Mouse (Mus musculus) right cerebral cortex, postnatal 4 days (tissue): ENCODE results near the gene Pmf1.

Source experiments
- DNase-seq: peaks from one replicate; pipeline ENCODE4 v3.0.0-alpha.2; 2022

The Pmf1 gene

DNA sequence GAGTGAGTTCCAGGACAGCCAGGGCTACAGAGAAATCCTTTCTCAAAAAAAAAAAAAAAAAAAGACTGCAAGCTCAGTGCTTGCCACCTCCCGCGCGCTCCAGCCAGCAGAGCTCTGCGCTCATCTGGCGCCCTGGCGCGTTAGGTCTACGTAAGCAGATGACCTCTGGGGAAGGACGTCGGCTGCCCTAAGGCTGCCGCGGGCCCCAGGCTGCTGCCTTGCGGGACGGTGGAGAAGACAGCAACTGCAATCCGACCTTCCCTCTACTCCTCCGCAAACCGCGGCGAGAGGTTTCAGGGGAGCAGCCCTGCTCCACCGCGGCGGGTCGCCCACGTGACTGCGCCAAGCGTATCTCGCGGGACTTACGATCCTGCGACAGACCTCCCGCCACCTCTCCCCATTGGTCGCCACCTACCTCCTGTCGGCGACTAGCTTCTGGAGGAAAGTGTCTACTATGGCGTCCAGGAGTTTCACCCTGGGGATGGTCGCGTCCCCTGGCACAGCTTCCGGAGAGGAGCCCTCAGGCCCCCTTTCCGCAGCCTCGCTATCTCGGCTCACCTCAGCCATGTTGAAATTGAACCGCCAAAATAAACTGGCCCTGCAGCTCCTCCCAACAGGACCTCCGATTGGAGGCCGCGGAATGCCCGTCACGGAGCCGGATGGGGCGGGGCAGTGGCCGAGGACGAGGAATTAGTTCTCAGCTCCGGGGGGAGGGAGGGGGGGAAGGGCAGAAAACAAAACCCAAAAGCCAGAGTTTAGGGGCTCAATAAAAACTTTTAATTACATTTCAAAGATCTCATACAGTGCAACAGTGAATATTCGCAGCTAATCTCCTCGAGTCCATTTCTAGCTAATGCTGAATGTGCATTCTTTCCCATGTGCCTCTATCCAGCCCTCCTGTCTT is at the start of gene Pmf1:
TSS of gene Pmf1 (minus strand) at position 591 of the 904 bp plus-strand sequence.
- DNase-seq = peak; percentile 84

DNA sequence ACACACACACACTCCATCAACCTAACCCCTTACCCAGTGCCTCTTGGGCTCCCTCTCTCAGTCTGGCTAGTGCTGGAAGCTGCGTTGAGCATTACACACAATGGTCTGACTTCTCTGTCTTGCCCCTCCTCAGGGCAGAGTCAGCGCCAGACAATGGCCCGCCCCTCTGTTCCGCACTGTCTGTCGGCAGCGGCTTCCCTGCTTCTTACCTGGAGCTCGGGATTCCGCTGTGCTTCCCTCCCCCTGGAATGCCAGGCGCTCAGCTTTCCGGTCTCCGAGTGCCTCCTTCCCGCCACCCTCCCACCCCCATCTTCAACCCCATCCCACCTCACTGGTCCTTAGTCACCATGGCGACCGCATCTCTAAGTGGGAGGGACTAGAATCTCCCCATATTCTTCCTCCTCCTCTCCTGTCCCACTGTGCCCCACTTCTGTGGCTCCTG is 48.7 kb upstream of the Pmf1 start:
- peak; percentile 61 for DNase-seq

DNA sequence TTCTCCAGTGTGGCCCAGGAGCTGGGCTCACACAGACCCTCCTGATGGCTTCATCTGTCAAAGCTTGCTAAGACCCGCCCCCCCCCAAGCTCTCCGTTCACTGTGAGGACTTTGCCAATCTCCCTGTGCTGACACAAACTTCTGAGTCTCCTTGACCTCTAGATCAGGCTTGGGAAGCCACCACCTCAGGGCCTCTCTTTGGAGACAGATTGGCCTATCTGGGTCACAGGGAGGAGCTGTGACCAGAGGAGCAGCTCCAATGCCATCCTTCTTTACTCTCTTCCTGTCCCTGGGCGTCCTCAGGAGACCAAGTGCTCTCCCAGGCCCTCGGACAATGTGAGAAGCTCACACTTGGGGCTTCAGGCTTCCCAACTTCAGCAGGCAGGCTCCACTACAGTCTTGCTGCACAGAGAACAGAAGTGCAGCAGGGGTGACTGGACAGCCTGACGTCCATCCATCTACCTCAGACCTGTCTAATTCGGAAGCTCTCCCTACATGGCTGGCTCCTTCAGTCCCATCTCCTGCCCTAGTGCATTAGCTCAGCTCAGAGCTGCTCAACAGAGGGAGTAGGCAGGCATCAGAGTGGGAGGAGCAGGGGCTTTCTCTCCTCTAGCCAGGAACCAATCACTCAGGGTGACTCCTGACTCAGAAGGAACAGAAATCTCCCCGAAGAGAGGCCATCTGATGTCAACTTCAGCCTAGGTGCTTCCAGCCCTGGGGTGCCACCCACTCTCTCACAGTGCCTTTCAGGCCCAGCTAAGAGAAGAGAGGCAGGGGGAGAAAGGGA is 46.8 kb upstream of the Pmf1 start:
- DNase-seq = no peak

DNA sequence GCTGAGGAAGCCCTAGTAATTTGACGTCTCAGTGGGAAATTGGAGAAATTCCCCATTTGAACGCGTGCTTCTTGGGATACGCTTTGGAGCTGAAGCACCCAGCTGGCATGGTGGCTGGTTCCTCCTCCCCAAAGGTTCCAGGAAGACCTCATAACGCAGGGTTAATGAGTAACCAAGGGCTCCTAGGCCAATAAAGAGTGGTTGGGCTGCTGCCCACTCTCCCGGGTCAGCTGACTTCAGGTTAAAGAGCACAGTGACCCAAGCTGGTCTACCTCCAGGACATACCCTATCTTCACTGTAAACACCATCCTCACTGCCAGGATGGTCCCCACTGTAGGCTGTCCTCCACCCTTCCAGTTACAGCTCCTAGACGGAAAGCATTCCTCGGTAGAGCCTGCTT is 46.2 kb upstream of the Pmf1 start:
- no peak for DNase-seq

DNA sequence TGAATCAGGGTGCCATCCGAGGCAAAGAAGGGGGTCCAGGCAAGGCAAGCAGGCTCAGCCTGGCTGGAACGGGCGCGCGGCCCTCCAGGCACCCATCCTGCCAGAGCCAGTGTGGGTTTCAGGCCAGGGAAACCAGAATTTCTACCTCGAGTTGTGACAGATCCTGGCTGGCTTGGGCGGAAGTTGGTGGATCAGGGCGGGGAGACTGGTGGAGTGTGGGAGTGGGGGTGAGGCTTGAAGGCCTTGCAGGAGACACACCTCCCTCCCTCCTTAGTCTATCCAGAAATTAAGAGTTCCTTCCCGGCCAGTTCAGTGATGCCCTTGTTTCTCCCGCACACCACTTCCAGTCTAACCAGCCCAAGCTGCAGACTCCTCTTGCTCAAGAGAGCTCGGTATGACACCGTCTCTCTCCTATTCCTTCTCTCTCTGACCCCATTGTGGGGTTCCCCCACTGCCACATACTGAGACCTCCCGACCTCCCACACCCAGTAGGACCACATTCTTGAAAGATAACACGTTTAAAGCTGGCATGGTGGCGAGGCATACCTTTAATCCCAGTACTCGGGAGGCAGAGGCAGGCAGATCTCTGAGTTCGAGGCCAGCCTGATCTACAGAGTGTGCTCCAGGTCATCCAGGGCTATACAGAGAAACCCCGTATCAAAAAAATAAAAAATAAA is 45.6 kb upstream of the Pmf1 start:
- DNase-seq = no peak

DNA sequence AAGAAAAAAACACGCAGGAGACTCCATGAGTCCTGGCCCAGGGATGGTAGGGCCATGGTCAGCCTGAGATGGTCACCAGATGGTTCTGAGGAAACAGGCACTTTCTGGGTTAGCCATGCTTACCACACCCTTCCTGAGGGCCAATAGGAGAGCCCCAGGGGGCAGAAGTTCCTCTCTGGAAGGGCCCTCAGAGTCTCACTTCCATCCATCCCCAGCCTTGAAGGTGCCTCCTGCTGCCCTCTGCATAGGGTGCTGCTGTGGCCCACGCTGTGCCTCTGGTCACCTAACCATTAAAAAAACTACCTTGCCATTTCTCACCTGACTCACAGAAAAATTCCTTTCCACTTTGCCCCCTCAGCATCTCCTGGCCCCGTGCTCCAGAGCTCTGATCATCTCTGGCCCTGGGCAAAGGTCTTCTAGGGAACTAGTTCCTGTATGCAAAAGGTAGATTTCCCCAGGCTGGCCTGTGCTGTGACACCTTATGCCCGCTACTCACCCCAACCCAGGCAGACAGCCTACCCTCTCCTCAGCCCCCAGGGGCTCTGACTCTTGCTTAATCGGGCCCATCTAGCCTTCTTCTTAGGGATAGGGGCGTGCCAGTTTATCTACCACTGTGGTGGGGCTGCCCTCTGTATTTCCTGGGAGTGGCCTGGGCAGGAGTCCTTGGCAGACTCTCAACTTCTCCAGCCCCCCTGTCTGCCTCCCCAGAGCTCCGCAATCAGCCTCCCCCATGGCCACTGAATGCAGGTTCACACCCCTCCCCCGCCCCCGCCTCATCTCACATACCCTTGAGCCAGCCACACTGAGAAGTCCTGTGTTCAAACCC is 44.8 kb upstream of the Pmf1 start:
- no peak for DNase-seq

DNA sequence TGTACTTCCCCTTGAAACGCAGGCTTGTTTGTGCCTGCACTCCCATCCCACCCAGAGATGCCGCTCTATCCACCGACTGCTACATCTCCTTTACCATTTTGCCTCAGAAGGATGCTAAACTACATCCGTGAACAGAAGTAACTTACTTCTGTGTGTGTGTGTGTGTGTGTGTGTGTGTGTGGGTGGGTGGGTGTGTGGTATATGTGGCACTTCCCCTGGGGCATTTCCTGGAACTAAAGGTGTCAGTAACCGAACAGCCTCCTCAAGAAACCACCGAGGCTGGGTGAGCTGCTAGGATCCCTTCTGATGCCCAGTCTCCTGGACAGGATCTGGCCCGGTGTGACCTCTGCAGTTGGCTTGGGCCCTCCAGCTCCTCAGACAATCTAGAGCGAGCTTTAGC is 43.9 kb upstream of the Pmf1 start:
- no peak for DNase-seq

DNA sequence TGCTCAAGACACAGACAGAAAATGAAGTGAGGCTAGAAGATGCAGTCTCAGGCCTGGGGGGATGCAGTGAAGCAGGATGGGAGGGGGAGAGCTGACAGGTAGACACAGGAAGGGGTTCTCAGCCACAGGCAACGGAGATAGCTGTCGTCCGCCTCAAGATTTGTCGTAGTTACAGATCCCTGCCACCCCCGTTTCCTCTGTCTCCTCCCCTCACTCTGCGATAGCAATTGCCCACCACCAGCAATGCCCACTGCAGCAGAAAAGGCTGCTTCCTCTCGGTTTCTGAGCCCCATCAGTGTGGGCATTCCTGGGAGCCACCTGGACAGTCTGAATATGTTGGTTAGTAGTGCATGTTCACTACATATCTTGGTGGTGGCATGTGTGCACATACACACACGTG is 43.2 kb upstream of the Pmf1 start:
- DNase-seq = no peak

DNA sequence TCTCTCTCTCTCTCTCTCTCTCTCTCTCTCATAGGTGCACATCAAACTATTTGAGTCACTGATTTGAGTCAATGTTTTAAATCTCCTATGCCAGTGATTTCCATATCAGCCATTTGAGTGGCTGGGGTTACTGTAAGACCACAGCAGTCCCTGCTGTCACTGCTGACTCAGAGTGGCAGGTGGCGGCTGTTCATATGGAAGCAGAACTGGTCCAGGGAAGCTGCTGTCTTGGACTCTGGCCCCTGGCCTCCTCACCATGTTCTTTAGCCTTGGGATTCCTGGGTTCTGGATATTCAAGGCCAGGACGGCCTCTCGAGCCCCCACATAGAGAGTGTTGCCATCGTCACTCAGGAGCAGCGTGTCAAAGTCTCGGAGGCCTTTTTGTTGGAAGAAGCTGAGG is 42.6 kb upstream of the Pmf1 start:
- no peak for DNase-seq

DNA sequence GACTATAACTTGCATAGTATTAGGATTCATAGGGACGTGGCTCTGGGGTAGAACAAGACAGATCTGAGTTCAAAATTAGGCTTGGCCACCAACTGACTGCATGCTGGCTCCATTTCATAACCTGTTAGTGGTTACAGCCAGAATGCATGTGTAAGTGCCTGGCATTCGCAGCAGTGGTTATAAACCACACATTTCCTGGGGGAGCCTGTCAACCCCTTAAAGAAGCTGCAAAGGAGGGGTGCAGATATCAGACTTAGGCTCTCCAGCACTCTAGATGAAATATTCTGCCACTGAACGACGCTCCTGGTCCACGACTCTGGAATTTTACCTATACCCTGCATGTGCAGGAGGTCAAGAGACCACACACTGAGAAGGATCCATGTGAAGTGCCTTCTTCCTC is 42.1 kb upstream of the Pmf1 start:
- no peak for DNase-seq

DNA sequence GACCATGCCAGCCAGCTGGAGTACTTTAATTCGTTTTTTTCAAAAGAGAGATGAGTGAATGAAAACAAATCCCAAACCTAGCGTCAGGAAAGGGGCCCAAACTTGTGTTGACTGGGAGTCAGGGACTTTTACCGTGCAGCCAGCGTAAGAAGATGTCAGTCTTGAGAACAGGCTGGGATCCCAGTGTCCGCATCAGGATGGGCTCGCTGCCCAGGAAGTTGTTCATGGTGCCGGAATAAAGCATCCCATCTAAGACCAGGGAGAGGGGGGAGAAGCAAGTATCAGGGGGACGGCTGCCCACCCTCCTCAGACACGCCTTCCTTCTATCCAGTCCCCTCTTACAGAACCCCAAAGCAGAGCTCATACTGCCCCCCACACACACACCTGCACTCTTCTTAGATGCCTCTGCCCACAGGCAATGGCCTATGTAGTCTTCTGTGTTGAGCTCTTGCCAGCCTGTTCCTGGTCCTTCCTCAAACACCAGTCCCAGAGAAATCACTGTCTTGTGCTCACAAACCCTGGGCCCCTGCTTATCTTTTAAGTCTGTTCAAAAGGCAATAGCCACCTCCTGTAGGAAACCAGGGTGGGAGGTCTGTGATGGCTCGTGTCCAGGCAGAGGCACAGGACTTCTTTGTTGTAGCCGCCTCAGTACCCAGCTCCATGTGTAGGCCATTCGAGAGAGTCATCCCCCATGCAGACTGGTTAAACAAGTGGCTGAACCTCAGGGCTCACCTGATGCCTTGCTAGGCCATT is 40.4 kb upstream of the Pmf1 start:
- DNase-seq = peak; percentile 30

DNA sequence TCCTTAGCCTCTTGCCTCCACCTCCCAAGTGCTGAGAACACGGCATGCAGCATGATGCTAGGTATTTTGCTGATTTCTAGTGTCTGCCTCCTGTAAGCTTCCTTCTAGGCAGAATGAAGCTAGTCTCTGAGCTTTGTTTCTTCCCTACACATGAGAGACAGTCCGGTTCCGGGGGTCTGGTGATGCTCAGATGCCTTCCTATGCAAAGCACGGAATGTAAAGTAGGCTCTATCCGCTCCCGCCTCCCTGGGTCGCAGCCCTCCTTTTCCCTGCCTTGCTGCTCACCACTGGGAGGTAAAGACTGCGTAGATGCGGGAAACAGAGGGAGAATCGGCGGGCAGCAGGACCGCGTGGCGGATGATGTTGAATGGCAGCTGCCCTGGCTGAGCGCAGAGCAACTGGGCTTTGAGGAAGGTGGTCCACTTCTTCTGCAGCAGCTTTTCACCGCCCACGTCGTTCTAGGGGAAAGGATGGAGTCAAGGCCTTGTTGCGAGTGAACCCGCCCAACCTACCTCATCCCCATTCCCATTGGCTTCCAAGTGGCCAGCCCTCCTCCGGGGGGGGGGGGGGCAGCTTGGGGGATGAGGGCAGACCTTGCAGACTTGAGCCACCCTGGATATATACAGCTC is 39.4 kb upstream of the Pmf1 start:
- peak; percentile 27 for DNase-seq

DNA sequence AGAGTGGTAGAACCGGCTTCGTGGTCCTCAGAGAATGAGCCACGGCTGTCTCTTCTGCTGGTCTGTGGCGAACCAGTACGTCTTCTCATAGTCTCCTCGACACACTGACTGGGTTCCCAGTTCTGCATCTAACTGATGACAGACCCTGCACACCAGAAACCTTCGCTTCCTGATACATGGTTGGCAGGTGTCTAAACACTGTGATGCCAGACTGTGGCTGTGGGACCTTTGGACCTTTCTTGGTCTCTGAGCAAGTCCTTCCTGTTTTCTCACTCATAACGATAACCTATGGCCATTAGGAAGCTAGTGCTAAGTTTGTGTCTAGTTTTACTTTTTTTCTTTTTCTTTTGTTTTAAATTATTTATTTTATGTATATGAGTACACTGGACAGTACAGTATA is 38.3 kb upstream of the Pmf1 start:
- DNase-seq = no peak

DNA sequence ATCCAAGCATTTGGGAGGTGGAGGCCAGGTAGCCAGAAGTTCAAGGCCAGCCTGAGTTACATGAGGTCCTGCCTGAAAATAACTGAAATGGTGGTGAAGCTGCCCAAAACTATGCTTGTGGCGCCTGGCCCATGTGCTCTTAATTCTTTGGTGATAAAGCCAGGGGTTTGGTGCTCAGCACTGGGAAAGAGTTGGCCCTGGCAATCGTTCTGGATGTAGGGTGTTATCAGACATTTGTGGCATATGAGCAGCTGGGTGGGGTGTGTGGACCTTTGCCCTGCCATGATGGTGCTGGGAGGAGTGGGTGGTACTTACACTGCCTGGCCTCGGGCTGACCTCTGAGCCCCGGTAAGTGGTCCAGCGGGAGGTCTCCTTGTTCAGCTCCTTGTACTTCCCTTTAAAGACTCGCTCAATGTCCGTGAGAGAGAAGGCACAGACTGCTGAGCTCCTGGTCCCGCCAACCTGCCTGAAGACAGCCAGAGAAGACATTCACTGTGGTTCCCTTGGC is 37.6 kb upstream of the Pmf1 start:
- no peak for DNase-seq

DNA sequence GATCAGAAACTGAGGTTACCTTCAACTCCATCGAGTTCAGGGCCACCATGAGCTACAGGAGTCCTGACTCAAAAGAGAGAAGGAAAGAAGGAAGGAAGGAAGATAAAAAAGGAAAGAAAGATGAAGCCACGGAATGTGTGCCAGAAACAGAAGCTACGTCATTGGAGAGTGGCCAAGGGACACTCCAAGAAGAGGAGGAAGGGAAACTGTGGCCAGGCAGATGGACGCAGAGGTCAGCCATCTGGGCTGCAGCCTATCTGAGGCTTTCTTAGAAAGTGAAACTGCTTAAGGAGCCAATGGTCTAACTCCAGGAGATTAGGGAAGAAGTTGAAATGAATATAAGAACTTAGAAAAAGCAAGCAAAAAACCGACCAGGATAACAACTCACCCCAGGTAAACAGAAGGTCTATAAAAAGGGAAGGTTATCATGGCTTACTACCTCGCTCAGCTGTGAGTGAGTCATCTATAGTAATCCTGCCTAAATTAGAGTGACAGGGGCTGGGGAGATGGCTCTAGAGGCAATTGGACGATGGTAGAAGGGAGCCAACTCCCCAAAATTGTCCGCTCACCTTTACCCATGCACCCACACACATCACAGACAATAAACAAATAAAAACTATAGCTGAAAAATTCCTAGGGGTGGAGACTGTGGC is 36.5 kb upstream of the Pmf1 start:
- no peak for DNase-seq

DNA sequence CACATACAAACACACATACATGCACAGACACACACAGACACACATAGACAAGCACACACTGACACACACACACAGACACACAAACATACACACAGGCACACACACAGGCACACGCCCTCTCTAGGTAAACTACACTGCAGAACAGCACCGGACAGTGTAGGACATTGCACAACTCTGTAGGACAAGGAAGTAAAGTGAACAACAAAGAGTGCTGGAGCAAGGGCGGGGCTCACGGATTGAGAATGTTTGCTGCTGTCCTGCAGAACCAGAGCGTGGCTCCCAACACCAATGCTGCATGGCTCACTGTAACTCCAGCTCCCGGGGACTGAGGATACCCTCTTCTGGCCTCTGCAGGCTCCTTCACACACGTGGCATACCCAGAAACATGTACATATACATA is 32.8 kb upstream of the Pmf1 start:
- no peak for DNase-seq

DNA sequence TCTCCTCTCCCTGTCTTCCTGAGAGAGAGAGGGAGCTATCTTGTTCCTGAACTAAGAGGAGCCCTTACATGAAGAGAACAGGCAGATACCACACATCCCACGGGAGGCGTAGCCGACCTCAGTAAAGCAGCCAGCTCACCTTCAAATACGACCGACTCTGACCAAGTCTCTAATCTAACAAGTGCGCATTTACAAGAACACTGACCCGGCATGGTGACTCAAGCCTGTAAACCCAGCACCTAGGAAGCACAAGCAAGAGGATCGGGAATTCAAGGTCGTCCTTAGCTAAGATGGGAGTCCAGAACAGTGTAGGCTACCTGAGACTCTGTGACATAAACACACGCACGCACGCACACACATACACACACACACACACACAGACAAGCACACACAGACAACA is 32.4 kb upstream of the Pmf1 start:
- no peak for DNase-seq

DNA sequence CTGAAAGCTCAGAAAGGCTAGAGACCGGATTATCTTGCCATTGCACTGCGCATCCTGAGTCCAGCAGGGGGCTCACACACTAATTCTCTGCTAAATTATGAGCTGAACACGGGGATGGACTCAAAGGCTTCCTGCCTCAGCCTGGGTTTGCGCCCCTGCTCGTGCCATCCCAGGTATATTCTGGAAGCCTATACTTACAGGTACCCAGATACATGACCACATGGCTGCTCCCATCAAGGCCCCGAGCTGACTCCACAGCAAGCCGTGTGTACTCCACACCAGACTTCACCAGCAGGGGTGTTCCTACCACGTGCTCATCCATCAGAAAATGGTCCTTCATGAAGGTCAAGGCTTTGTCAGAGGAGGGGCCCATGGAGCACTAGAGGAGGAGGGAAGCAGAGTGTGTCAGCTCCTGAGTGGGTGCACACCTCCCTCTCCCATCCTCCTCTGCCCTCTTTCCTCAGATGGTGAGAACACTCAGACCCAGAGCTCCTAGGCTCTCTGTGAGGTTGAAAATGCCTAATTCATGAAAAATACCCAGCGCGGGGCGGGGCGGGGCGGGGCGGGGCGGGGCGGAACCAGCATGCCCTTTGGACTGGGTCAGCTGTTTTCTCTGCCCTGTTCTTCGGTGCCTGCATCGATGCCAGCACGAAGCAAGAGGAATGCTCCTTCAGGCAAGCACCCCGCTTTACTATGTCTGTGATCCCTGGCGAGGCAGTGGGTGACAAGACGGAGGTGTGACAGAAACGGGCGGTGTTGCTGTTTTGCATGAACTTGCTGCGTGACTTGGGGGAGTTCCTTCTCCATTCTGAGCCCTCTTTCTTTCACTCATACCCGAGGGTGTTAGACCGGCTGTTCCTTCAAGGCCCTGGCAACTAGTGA is 30.6 kb upstream of the Pmf1 start:
- peak; percentile 38 for DNase-seq

DNA sequence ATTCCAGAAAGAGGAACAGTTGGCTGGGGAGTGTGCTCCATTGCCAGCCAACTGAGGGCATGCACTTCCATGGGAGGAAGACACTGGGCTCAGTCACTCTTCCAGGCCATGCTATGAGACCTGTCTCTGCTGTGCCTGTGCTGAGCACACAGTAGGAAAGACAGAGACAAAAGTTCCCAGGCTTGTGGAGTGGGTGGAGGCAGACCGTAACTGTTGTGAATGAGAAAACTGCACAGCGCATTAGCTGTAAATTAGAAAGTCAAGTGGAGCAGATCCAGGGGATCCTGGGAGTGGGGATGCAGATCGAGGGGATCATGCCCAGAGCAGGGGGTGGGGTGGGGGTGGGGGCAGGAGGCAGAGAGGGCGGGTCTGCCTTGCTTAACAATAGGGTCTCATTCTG is 29.5 kb upstream of the Pmf1 start:
- no peak for DNase-seq

DNA sequence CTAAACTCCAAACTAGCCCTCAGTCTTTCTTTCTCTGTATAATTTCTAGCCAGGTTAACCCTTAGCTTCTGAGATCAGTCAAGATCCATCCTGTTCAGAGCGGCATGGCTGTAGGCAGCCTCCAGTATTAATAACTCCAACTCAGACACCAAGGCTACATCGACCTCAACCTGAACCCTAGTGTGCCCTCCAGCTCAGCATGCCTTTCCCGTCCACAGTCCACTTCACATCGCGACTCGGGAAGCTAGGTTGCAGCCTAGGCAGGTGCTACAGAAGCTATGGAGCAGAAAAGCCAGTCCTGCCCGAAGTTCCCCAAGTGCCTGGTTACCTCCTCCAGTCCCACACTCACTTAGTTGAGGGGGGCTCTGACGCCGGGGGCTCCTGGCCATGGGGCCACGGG is 27.3 kb upstream of the Pmf1 start:
- no peak for DNase-seq
